Mouse (Mus musculus): ENCODE results near the gene Rhno1. TPM values are rescaled to one million over a fixed set of nuclear protein-coding genes. Genes with fewer than 3 reads are reported as not detected.

Gene Rhno1
- polyA plus RNA-seq, 1 experiment, result 9.8 TPM

DNA sequence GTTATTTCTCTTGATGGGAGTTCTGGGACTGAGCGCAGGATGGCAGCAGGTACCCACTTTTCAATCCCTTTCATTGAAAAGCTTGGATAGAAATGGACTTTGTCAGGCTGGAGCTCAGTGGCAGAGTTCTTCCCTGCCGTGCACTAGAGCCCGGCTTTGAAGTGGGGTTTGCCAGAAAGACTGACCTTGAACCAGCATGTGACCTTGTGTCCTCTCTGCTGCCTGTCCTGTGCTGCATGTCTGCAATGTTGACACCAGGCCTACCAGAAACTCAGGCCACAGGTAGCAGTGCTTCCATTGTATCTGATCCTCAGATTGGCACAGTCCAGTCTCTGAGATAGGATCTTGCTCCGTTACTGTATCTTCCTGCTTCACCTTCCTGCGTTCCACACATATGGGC lies 7.3 kb upstream of the Rhno1 start:
- Histone ChIP-seq H3K9me3 (ENCODE audit: control insufficient read depth, low read length) (no peaks in the 10 kb centered on the region), H3K4me1 (ENCODE audit: control insufficient read depth) (peaks cover 8% of the 10 kb centered on the region), H3K4me3 (replicated peaks) (no peak overlapping the region), H3K27me3 (ENCODE audit: control insufficient read depth) (no peaks in the 10 kb centered on the region), H3K36me3 (ENCODE audit: control insufficient read depth) (peaks cover 99% of the 10 kb centered on the region)
- no peak for TF ChIP-seq TAL1 (IDR thresholded peaks at IDR 0.05; ENCODE audit: low read length)
- no peak for TF ChIP-seq GATA1 (IDR thresholded peaks at IDR 0.05; ENCODE audit: low read length)

DNA sequence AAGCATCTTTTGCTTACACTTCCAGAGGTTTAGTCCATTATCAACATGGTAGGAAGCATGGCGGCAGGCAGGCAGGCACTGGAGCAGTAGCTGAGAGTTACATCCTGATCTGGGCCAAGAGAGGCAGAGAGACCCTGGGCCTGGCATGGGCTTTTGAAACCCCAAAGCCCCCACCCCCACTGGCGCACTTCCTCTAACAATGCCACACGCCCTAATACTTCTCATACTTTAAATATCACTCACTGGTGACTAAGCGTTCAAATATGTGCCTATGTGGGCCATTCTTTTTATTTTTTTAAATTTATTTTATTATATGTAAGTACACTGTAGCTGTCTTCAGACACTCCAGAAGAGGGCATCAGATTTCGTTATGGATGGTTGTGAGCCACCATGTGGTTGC lies 3.8 kb upstream of the Rhno1 start:
- Histone ChIP-seq H3K36me3 (ENCODE audit: control insufficient read depth) (peaks cover 73% of the 10 kb centered on the region), H3K4me3 (replicated peaks) (no peak overlapping the region)
- TF ChIP-seq TAL1 (IDR thresholded peaks at IDR 0.05; ENCODE audit: low read length), result no peak
- TF ChIP-seq GATA1 (IDR thresholded peaks at IDR 0.05; ENCODE audit: low read length), result no peak

DNA sequence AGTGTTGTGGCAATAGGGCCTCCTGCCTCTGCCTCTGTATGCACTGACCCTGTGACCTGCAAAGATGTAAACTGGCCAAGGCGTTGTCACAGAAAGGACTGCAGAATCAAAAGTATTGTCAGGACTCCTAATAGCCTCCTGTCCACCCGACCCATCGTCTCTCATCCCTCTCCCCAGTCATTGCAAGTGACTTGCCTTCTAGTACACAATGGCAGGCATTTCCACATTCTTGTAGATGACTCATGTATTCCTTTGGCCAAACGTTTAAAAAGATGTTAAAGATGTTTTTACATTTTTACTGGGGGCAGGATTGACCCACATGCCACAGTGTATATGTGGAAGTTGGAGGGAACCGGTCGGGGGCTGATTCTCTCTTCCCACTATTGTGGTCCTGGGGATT lies 2.0 kb upstream of the Rhno1 start:
- Histone ChIP-seq H3K4me3 (replicated peaks) (peak overlapping the region; percentile 46), H3K9me3 (ENCODE audit: control insufficient read depth, low read length) (no peaks in the 10 kb centered on the region), H3K4me1 (ENCODE audit: control insufficient read depth) (peaks cover 48% of the 10 kb centered on the region), H3K36me3 (ENCODE audit: control insufficient read depth) (peaks cover 73% of the 10 kb centered on the region), H3K27me3 (ENCODE audit: control insufficient read depth) (no peaks in the 10 kb centered on the region)
- TF ChIP-seq GATA1 (IDR thresholded peaks at IDR 0.05; ENCODE audit: low read length) (no peak), TAL1 (IDR thresholded peaks at IDR 0.05; ENCODE audit: low read length) (no peak)

More for the DNA sequence above, 3.8 kb upstream of the Rhno1 start:
- no peaks in the 10 kb centered on the region for H3K27me3 ChIP-seq (ENCODE audit: control insufficient read depth)
- H3K4me1 ChIP-seq (ENCODE audit: control insufficient read depth), result peaks cover 31% of the 10 kb centered on the region
- no peaks in the 10 kb centered on the region for H3K9me3 ChIP-seq (ENCODE audit: control insufficient read depth, low read length)

DNA sequence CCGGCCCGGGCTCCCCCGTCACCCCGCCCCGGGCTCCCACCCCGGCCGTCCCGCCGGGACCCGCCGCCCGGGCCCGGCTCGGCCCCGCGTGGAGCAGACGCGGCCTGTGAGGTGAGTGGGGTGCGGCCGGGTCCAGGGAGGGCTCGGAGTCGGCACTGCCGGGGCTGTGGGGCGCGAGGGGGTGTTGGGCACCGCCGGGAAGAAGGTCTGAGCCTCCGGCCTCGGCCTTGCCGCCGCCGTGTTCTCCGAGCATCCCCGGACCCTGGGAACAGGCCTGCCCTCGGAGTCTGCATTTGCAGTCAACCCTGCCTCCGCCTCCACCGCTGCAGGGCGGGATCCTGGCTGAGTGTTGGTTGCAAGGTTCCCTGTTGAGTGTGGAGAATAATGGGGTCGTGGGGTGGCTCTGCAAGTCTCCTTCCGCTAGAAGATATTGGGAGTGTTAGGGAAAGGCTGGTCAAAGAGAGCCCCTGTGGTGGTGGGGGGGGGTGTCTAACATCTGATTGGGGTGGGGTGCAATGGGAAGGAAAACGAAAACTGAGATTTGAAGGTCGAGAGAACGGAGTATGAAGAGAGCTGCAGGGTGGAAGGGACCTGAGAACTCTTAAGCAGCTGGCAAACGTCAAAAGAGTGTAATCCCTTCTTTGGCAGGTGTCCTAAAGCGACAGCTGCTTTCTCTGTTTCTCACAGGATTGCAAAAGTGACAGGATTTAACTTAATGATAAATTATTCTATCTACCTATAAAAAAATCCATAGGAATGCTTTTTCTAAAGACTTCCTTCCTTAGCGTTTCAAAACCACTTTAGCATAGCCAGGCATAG lies 505 bp upstream of the Rhno1 start:
- Histone ChIP-seq H3K27me3 (ENCODE audit: control insufficient read depth) (no peaks in the 10 kb centered on the region), H3K4me1 (ENCODE audit: control insufficient read depth) (peaks cover 54% of the 10 kb centered on the region), H3K4me3 (replicated peaks) (peak overlapping the region; percentile 99), H3K36me3 (ENCODE audit: control insufficient read depth) (peaks cover 72% of the 10 kb centered on the region), H3K9me3 (ENCODE audit: control insufficient read depth, low read length) (no peaks in the 10 kb centered on the region)
- TF ChIP-seq GATA1 (IDR thresholded peaks at IDR 0.05; ENCODE audit: low read length) (no peak), TAL1 (IDR thresholded peaks at IDR 0.05; ENCODE audit: low read length) (no peak)

DNA sequence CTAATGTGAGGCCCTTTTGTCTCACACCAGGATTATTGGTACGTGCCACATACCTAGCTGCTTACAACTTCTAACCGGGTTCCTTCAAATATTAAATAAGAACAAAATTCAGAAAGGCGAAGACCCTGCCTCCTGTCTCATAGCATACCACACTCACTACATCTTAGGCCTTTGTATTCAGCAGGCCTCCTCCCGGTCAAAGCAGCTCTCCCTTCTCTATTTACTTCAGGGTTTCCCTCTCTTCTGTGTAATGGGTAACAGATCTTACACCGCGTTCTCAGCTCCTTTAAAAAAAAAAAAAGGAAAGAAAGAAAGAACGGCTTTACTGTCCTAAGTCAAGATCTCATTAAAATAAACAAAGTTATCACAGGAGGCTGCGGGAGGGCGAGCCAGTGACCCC lies 810 bp downstream of the Rhno1 start:
- H3K9me3 ChIP-seq (ENCODE audit: control insufficient read depth, low read length), result no peaks in the 10 kb centered on the region
- peaks cover 58% of the 10 kb centered on the region for H3K4me1 ChIP-seq (ENCODE audit: control insufficient read depth)
- H3K4me3 ChIP-seq (replicated peaks), result peak overlapping the region; percentile 99
- TF ChIP-seq GATA1 (IDR thresholded peaks at IDR 0.05; ENCODE audit: low read length) (no peak), TAL1 (IDR thresholded peaks at IDR 0.05; ENCODE audit: low read length) (no peak)
- peaks cover 72% of the 10 kb centered on the region for H3K36me3 ChIP-seq (ENCODE audit: control insufficient read depth)
- no peaks in the 10 kb centered on the region for H3K27me3 ChIP-seq (ENCODE audit: control insufficient read depth)

DNA sequence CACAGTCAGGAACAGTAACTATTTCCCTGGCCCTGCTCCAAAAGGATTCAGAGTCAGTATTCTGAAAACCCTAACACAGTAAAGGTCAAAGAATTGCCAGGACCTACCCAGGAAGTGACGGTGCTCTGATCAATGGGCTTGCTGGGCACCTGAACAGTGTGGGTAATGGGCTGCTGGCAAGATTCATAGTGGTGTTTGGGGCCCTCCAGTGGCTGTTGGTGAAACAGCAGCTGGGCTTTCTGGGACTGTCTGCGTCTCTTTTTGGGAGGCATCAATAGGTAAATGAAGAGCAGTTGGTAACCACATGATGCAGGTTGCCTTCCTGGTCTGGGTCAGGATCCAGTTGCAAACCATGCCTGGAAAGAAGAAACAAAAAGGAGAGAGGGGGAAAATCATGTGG lies 3.7 kb downstream of the Rhno1 start:
- no peaks in the 10 kb centered on the region for H3K9me3 ChIP-seq (ENCODE audit: control insufficient read depth, low read length)
- TF ChIP-seq GATA1 (IDR thresholded peaks at IDR 0.05; ENCODE audit: low read length) (no peak), TAL1 (IDR thresholded peaks at IDR 0.05; ENCODE audit: low read length) (no peak)
- no peak overlapping the region for H3K4me3 ChIP-seq (replicated peaks)
- peaks cover 54% of the 10 kb centered on the region for H3K36me3 ChIP-seq (ENCODE audit: control insufficient read depth)
- peaks cover 18% of the 10 kb centered on the region for H3K27me3 ChIP-seq (ENCODE audit: control insufficient read depth)
- H3K4me1 ChIP-seq (ENCODE audit: control insufficient read depth), result peaks cover 60% of the 10 kb centered on the region

DNA sequence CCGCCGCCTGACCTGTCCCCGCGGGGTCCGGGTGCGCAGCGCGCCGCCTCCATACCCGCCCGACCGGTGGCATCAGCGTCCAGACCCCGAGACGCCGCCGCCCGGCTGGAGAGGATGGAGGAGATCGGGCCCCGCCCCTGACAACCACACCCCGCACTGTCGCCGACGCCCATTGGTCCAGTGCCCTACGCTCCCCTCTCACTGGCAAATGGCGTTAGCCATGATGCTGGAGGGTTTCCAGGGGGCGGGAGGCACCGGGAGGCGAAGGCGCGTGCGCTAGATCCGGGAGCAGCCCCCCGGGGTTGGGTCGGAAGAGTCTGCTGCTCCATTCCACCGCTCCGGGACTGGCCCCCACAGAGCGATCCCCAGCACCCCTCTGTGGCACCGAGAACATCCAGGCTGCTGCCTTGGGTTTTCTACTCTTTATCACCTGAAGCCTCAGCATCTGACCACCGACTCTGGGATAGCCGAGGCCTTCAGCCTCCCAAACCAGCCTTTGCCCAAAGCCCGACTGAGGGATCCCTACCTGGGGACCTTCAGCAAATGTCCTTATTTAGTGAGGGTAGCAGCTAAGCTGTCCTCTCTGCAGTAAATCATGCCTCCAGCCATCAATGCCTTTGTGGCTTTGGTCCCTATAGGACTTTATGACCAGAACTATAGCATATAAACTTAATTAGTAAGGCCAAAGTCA lies 6.8 kb downstream of the Rhno1 start, which contains the start of gene Tulp3:
TSS of gene Tulp3 (minus strand) at position 126 of the 691 bp plus-strand sequence.
- TF ChIP-seq TAL1 (IDR thresholded peaks at IDR 0.05; ENCODE audit: low read length), result no peak
- no peak for TF ChIP-seq GATA1 (IDR thresholded peaks at IDR 0.05; ENCODE audit: low read length)
- H3K27me3 ChIP-seq (ENCODE audit: control insufficient read depth), result peaks cover 24% of the 10 kb centered on the region
- peaks cover 47% of the 10 kb centered on the region for H3K36me3 ChIP-seq (ENCODE audit: control insufficient read depth)
- peak within 1 kb of the TSS; percentile 67 for H3K4me3 ChIP-seq (replicated peaks)
- no peaks in the 10 kb centered on the region for H3K9me3 ChIP-seq (ENCODE audit: control insufficient read depth, low read length)
- peaks cover 40% of the 10 kb centered on the region for H3K4me1 ChIP-seq (ENCODE audit: control insufficient read depth)

DNA sequence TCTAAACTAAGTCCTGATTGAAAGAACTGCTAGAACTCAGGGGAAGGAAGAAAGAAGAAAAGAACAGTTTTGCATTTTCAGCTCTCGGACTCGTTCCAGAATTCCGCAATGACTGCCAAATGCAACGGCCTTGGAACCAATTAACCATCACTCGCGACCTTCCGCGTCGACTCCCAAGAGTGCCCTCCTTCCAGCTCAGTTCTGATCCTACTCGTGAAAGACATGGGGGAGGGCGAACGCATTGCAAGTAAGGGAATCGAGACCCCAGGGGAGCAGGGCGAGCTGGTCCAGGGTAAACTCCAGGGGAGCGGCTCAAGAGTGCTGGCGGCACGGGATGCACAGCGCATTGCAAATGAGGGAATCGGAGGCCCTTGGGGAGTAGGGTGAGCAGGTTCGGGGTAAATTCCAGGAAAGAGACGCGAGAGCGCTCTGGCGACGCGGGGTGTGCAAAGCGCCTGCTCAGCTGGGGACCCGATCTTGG lies 7.5 kb downstream of the Rhno1 start:
- no peaks in the 10 kb centered on the region for H3K9me3 ChIP-seq (ENCODE audit: control insufficient read depth, low read length)
- TF ChIP-seq GATA1 (IDR thresholded peaks at IDR 0.05; ENCODE audit: low read length) (no peak), TAL1 (IDR thresholded peaks at IDR 0.05; ENCODE audit: low read length) (no peak)
- peaks cover 42% of the 10 kb centered on the region for H3K36me3 ChIP-seq (ENCODE audit: control insufficient read depth)
- H3K27me3 ChIP-seq (ENCODE audit: control insufficient read depth), result peaks cover 24% of the 10 kb centered on the region
- peaks cover 34% of the 10 kb centered on the region for H3K4me1 ChIP-seq (ENCODE audit: control insufficient read depth)
- H3K4me3 ChIP-seq (replicated peaks), result peak overlapping the region; percentile 67

DNA sequence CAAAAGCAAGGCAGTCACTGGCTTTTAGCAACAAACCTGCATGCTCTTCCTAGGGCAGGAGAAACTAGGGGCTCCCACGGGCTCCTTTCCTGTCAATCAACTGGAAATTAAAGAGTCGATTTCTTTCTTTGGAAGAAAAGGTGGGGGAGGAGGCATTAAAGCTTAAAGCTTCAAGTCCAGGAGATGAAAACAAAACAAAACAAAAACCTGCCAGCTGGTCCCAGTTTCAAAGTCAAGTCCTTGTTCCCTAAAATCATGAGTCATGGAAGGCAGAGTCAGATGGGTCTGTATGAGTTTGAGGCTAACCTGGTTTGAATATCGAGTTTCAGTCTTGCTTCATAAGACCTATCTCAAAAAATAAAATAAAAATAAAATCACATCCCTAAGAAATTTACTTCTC lies 8.6 kb downstream of the Rhno1 start:
- H3K4me1 ChIP-seq (ENCODE audit: control insufficient read depth), result peaks cover 27% of the 10 kb centered on the region
- no peak for TF ChIP-seq TAL1 (IDR thresholded peaks at IDR 0.05; ENCODE audit: low read length)
- no peak for TF ChIP-seq GATA1 (IDR thresholded peaks at IDR 0.05; ENCODE audit: low read length)
- peaks cover 32% of the 10 kb centered on the region for H3K36me3 ChIP-seq (ENCODE audit: control insufficient read depth)

More for the DNA sequence above, 8.6 kb downstream of the Rhno1 start:
- Histone ChIP-seq H3K4me3 (replicated peaks) (no peak overlapping the region), H3K27me3 (ENCODE audit: control insufficient read depth) (peaks cover 24% of the 10 kb centered on the region), H3K9me3 (ENCODE audit: control insufficient read depth, low read length) (no peaks in the 10 kb centered on the region)
